In the genomic region with DNA sequence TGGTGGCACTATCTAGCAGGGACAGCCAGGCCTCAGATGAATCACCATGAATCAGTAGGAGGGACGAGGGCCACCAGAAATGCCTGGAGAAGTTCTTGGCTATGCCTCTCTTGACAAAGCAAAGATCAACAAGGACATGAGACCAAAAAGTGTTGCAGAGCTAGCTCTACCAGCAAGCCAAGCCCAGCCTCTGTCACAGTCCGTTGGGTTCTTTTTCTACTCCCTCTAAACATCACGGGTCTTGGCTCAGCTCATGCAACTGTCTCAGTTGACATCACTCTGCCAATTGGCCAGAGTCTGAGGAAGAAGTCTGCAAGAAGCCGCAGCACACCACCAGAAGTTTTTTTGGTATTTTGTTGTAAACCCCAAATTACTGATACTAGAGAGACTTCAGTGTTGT, we compare ENCODE assay signal across 24 mouse cellular contexts. TPM values are rescaled to one million over a fixed set of nuclear protein-coding genes. Genes with fewer than 3 reads are reported as not detected.
DNase-seq lines count a peak whose midpoint lies in the region; ATAC-seq and TF ChIP-seq lines count a peak whose summit lies in the region.
"Had no signal": no experiment of that assay in that cellular context is flagged by ENCODE, and none has a peak within 500 bp of the region (broad histone marks: within the 10 kb centered on the region; RNA-seq: fewer than 3 reads in every experiment).

No protein-coding gene starts in this region.

- peak; percentile 34 for DNase-seq in gastrocnemius, postnatal 10 days
- no peak for DNase-seq in gastrocnemius, adult 8-10 months (ENCODE audit: low spot score in 2 of 2)
- DNase-seq in 416B (ENCODE audit: low read depth) = peak; percentile 48
- peak; percentile 47 for DNase-seq in gastrocnemius, postnatal 14 days
- no peak for DNase-seq in stomach, postnatal 0 days (ENCODE audit: low spot score)
- DNase-seq in frontal cortex, postnatal 14 days (ENCODE audit: low spot score in 2 of 2) = no peak
- DNase-seq: cerebellum, adult 18-20 months; cerebellum, postnatal 36 days; forebrain, postnatal 0 days; right cerebral cortex, postnatal 14 days; thymus, postnatal 25 days had no signal

- no peak for TF ChIP-seq CTCF in stomach, postnatal 0 days (IDR thresholded peaks at IDR 0.05; ENCODE audit: low read depth)

- no peaks in the 10 kb centered on the region for H3K36me3 ChIP-seq in kidney, embryonic 16.5 days (ENCODE audit: insufficient read depth, low read length)
- H3K36me3 ChIP-seq in midbrain, embryonic 16.5 days (ENCODE audit: control insufficient read depth, insufficient read depth, low read length) = no peaks in the 10 kb centered on the region
- no peaks in the 10 kb centered on the region for H3K36me3 ChIP-seq in stomach, postnatal 0 days (ENCODE audit: control insufficient read depth, insufficient read depth, low read length)
- H3K36me3 ChIP-seq: embryonic facial prominence, embryonic 10.5 days; heart, embryonic 13.5 days; hindbrain, embryonic 10.5 days; limb, embryonic 10.5 days; liver, embryonic 12.5 days; lung, embryonic 15.5 days; neural tube, embryonic 12.5 days had no signal

- H3K4me2 ChIP-seq in kidney, embryonic 16.5 days (replicated peaks; ENCODE audit: low read depth, low read length) = no peak overlapping the region
- no peak overlapping the region for H3K4me2 ChIP-seq in midbrain, embryonic 16.5 days (ENCODE audit: low read length)
- no peak overlapping the region for H3K4me2 ChIP-seq in stomach, postnatal 0 days (replicated peaks; ENCODE audit: low read depth)
- H3K4me2 ChIP-seq: heart, embryonic 13.5 days; liver, embryonic 12.5 days; lung, embryonic 15.5 days; neural tube, embryonic 12.5 days had no signal

- no peak overlapping the region for H3K4me3 ChIP-seq in kidney, embryonic 16.5 days (ENCODE audit: low read length)
- no peak overlapping the region for H3K4me3 ChIP-seq in midbrain, embryonic 16.5 days (ENCODE audit: low read depth, low read length)
- no peak overlapping the region for H3K4me3 ChIP-seq in stomach, postnatal 0 days (ENCODE audit: low read depth, low read length)
- H3K4me3 ChIP-seq: embryonic facial prominence, embryonic 10.5 days; heart, embryonic 13.5 days; hindbrain, embryonic 10.5 days; left cerebral cortex, adult 2 months; limb, embryonic 10.5 days; liver, embryonic 12.5 days; lung, embryonic 15.5 days; neural tube, embryonic 12.5 days had no signal

- 46% methylated on average over 4 of the region's 4 CpGs for WGBS in kidney, embryonic 16.5 days
- WGBS in midbrain, embryonic 16.5 days = 72% methylated on average over 4 of the region's 4 CpGs
- 55% methylated on average over 4 of the region's 4 CpGs for WGBS in stomach, postnatal 0 days

- ATAC-seq in kidney, embryonic 16.5 days (ENCODE audit: low FRiP score, low TSS enrichment) = peak; percentile 73; the same call in 1 of the 2 replicates
- no peak for ATAC-seq in midbrain, embryonic 16.5 days
- ATAC-seq in stomach, postnatal 0 days (ENCODE audit: low FRiP score, low TSS enrichment) = no peak
- ATAC-seq: forebrain, postnatal 0 days; liver, embryonic 12.5 days had no signal

- H3K4me1 ChIP-seq in kidney, embryonic 16.5 days (ENCODE audit: insufficient read depth, low read length) = peaks cover 14% of the 10 kb centered on the region
- no peaks in the 10 kb centered on the region for H3K4me1 ChIP-seq in midbrain, embryonic 16.5 days (ENCODE audit: control insufficient read depth, insufficient read depth, low read length)
- H3K4me1 ChIP-seq in stomach, postnatal 0 days (replicated peaks; ENCODE audit: control insufficient read depth, insufficient read depth) = no peaks in the 10 kb centered on the region
- H3K4me1 ChIP-seq: embryonic facial prominence, embryonic 10.5 days; heart, embryonic 13.5 days; hindbrain, embryonic 10.5 days; limb, embryonic 10.5 days; lung, embryonic 15.5 days; neural tube, embryonic 12.5 days had no signal

- intact Hi-C loops in gastrocnemius, postnatal 14 days (cut with DNase I; ENCODE audit: low total_unique reads) = no loop called here

- H3K27me3 ChIP-seq in kidney, embryonic 16.5 days (ENCODE audit: insufficient read depth, low read length) = no peaks in the 10 kb centered on the region
- H3K27me3 ChIP-seq in midbrain, embryonic 16.5 days (ENCODE audit: control insufficient read depth, insufficient read depth, low read depth, low read length) = no peaks in the 10 kb centered on the region
- no peaks in the 10 kb centered on the region for H3K27me3 ChIP-seq in stomach, postnatal 0 days (ENCODE audit: control insufficient read depth, insufficient read depth, low read length)
- H3K27me3 ChIP-seq: lung, embryonic 15.5 days; neural tube, embryonic 12.5 days had no signal

- H3K9me3 ChIP-seq in kidney, embryonic 16.5 days (ENCODE audit: low read length) = no peaks in the 10 kb centered on the region
- no peaks in the 10 kb centered on the region for H3K9me3 ChIP-seq in midbrain, embryonic 16.5 days (replicated peaks; ENCODE audit: control insufficient read depth, low read length, poor library complexity, severe bottlenecking)
- H3K9me3 ChIP-seq in stomach, postnatal 0 days (ENCODE audit: control insufficient read depth, low read length) = no peaks in the 10 kb centered on the region
- H3K9me3 ChIP-seq: embryonic facial prominence, embryonic 10.5 days; heart, embryonic 13.5 days; hindbrain, embryonic 10.5 days; limb, embryonic 10.5 days; liver, embryonic 12.5 days; lung, embryonic 15.5 days; neural tube, embryonic 12.5 days had no signal

- no peak overlapping the region for H3K9ac ChIP-seq in kidney, embryonic 16.5 days (replicated peaks; ENCODE audit: low read length)
- no peak overlapping the region for H3K9ac ChIP-seq in midbrain, embryonic 16.5 days (ENCODE audit: low read depth, low read length)
- no peak overlapping the region for H3K9ac ChIP-seq in stomach, postnatal 0 days (ENCODE audit: low read length)
- H3K9ac ChIP-seq: forebrain, postnatal 0 days; heart, embryonic 13.5 days; liver, embryonic 12.5 days; lung, embryonic 15.5 days; neural tube, embryonic 12.5 days had no signal

- H3K27ac ChIP-seq in kidney, embryonic 16.5 days (ENCODE audit: low read length) = peak overlapping the region; percentile 38; the same call in 1 of the 2 replicates
- no peak overlapping the region for H3K27ac ChIP-seq in midbrain, embryonic 16.5 days (ENCODE audit: low read length)
- no peak overlapping the region for H3K27ac ChIP-seq in stomach, postnatal 0 days (replicated peaks)
- H3K27ac ChIP-seq: embryonic facial prominence, embryonic 10.5 days; heart, embryonic 13.5 days; hindbrain, embryonic 10.5 days; left cerebral cortex, adult 2 months; limb, embryonic 10.5 days; liver, embryonic 12.5 days; lung, embryonic 15.5 days; neural tube, embryonic 12.5 days had no signal

- no peak for TF ChIP-seq EP300 in stomach, postnatal 0 days (optimal IDR thresholded peaks at IDR 0.05)

RNA-seq across cellular contexts. Expression of a gene that starts 4.6 kb away (rescaled TPM):
- total RNA-seq in gastrocnemius, postnatal 10 days (2021) = not detected
- not detected for total RNA-seq in gastrocnemius, adult 8-10 months (2022)
- not detected for total RNA-seq in gastrocnemius, postnatal 14 days (2021)
- 8.6 and 10.0 TPM in 2 replicates for polyA plus RNA-seq in kidney, embryonic 16.5 days (2015; fragmentation: Nextera tagmentation; extraction: Ambion mirVana)
- polyA plus RNA-seq in midbrain, embryonic 16.5 days (2015; fragmentation: Nextera tagmentation; extraction: Ambion mirVana) = not detected in 2 replicates
- polyA plus RNA-seq in stomach, postnatal 0 days (2015; fragmentation: Nextera tagmentation; extraction: Ambion mirVana) = 3.3 TPM in 2 replicates
- total RNA-seq: adrenal gland, adult 18-20 months; ES-E14; forebrain, postnatal 0 days; layer of hippocampus, adult 18-20 months; left cerebral cortex, adult 2 months had no signal
- polyA plus RNA-seq: embryonic facial prominence, embryonic 10.5 days; forebrain, postnatal 0 days; heart, embryonic 13.5 days; hindbrain, embryonic 10.5 days; limb, embryonic 10.5 days; neural tube, embryonic 12.5 days had no signal

RNA-seq across cellular contexts. Expression of a gene that starts 19.4 kb away (rescaled TPM):
- total RNA-seq in gastrocnemius, postnatal 10 days (2021) = not detected
- not detected for total RNA-seq in gastrocnemius, adult 8-10 months (2022)
- total RNA-seq in gastrocnemius, postnatal 14 days (2021) = not detected
- polyA plus RNA-seq in kidney, embryonic 16.5 days (2015; fragmentation: Nextera tagmentation; extraction: Ambion mirVana) = 0.39 and 0.65 TPM in 2 replicates
- polyA plus RNA-seq in midbrain, embryonic 16.5 days (2015; fragmentation: Nextera tagmentation; extraction: Ambion mirVana) = not detected in 2 replicates
- 4.0 and 4.4 TPM in 2 replicates for polyA plus RNA-seq in stomach, postnatal 0 days (2015; fragmentation: Nextera tagmentation; extraction: Ambion mirVana)
- total RNA-seq: adrenal gland, adult 18-20 months; forebrain, postnatal 0 days; layer of hippocampus, adult 18-20 months; left cerebral cortex, adult 2 months had no signal
- polyA plus RNA-seq: forebrain, postnatal 0 days; heart, embryonic 13.5 days; neural tube, embryonic 12.5 days had no signal

RNA-seq across cellular contexts. Expression of a gene that starts 21.4 kb away (rescaled TPM):
- 10 to 100 TPM; 25.8 to 36.1 TPM for total RNA-seq in gastrocnemius, postnatal 10 days (2021)
- 1 to 10 TPM; 5.6 to 8.4 (median 7.2) TPM for total RNA-seq in gastrocnemius, adult 8-10 months (2022)
- 10 to 100 TPM; 16.7 to 19.5 TPM for total RNA-seq in gastrocnemius, postnatal 14 days (2021)
- 101 and 103 TPM in 2 replicates for polyA plus RNA-seq in kidney, embryonic 16.5 days (2015; fragmentation: Nextera tagmentation; extraction: Ambion mirVana)
- 176 and 188 TPM in 2 replicates for polyA plus RNA-seq in midbrain, embryonic 16.5 days (2015; fragmentation: Nextera tagmentation; extraction: Ambion mirVana)
- 23.5 and 30.2 TPM in 2 replicates for polyA plus RNA-seq in stomach, postnatal 0 days (2015; fragmentation: Nextera tagmentation; extraction: Ambion mirVana)

Comparison
In these comparisons a context has a peak if more than half of its experiments do, and no peak if none do; other contexts are left out.
1. DNase-seq: peak in gastrocnemius, postnatal 10 days (single experiment), 416B (single experiment) and gastrocnemius, postnatal 14 days (single experiment); none in gastrocnemius, adult 8-10 months (0 of 2), stomach, postnatal 0 days (single experiment) and frontal cortex, postnatal 14 days (0 of 2).